Mouse (Mus musculus): ENCODE measurements around the gene Zfpm1. TPM values are rescaled to one million over a fixed set of nuclear protein-coding genes. Genes with fewer than 3 reads are reported as not detected.
A peak's percentile ranks its signal among the peaks of the same experiment; 100 is the strongest.

Gene Zfpm1
- polyA plus RNA-seq, 2 experiments: 2.1 to 10.4 TPM

GRCm38 (mm10) chr8:122252366-122252765, 29.6 kb upstream of the Zfpm1 start:
- no peak for TF ChIP-seq POLR2A (IDR thresholded peaks at IDR 0.05; ENCODE audit: borderline replicate concordance, extremely low read depth, insufficient read depth, insufficient read length)
- H3K36me3 ChIP-seq (ENCODE audit: control insufficient read depth, insufficient read depth, low read length): no peaks in the 10 kb centered on the region
- WGBS: 61% methylated on average over 5 of the region's 5 CpGs
- no peak overlapping the region for H3K4me2 ChIP-seq (replicated peaks; ENCODE audit: low read depth, low read length, severe bottlenecking)
- no peak overlapping the region for H3K27ac ChIP-seq (replicated peaks; ENCODE audit: low read depth, low read length)
- H3K4me1 ChIP-seq (ENCODE audit: control insufficient read depth, insufficient read depth, low read length): peaks cover 4% of the 10 kb centered on the region
- no peaks in the 10 kb centered on the region for H3K27me3 ChIP-seq (ENCODE audit: control insufficient read depth, insufficient read depth, low read length)
- ATAC-seq (ENCODE audit: low FRiP score, low read depth) (no peak), DNase-seq (ENCODE audit: low spot score) (no peak)
- H3K9ac ChIP-seq (ENCODE audit: low read depth, low read length, severe bottlenecking): no peak overlapping the region
- H3K9me3 ChIP-seq (ENCODE audit: control insufficient read depth, low read length): no peaks in the 10 kb centered on the region
- no peak overlapping the region for H3K4me3 ChIP-seq (replicated peaks; ENCODE audit: low read length)

GRCm38 (mm10) chr8:122259351-122259750, 22.6 kb upstream of the Zfpm1 start:
- Histone ChIP-seq H3K4me1 (ENCODE audit: control insufficient read depth, insufficient read depth, low read length) (no peaks in the 10 kb centered on the region), H3K4me2 (replicated peaks; ENCODE audit: low read depth, low read length, severe bottlenecking) (no peak overlapping the region), H3K9ac (ENCODE audit: low read depth, low read length, severe bottlenecking) (no peak overlapping the region), H3K9me3 (ENCODE audit: control insufficient read depth, low read length) (no peaks in the 10 kb centered on the region), H3K4me3 (replicated peaks; ENCODE audit: low read length) (no peak overlapping the region), H3K36me3 (ENCODE audit: control insufficient read depth, insufficient read depth, low read length) (peaks cover 3% of the 10 kb centered on the region; the same call in 1 of the 2 replicates), H3K27me3 (ENCODE audit: control insufficient read depth, insufficient read depth, low read length) (no peaks in the 10 kb centered on the region), H3K27ac (replicated peaks; ENCODE audit: low read depth, low read length) (no peak overlapping the region)
- WGBS: 67% methylated on average over 2 of the region's 2 CpGs
- no peak for TF ChIP-seq POLR2A (IDR thresholded peaks at IDR 0.05; ENCODE audit: borderline replicate concordance, extremely low read depth, insufficient read depth, insufficient read length)
- ATAC-seq (ENCODE audit: low FRiP score, low read depth) (peak; percentile 45; the same call in 1 of the 2 replicates), DNase-seq (ENCODE audit: low spot score) (peak; percentile 75)

GRCm38 (mm10) chr8:122260755-122261154, 21.2 kb upstream of the Zfpm1 start:
- Histone ChIP-seq H3K4me3 (replicated peaks; ENCODE audit: low read length) (no peak overlapping the region), H3K36me3 (ENCODE audit: control insufficient read depth, insufficient read depth, low read length) (peaks cover 7% of the 10 kb centered on the region; the same call in 1 of the 2 replicates), H3K9me3 (ENCODE audit: control insufficient read depth, low read length) (no peaks in the 10 kb centered on the region), H3K27ac (replicated peaks; ENCODE audit: low read depth, low read length) (no peak overlapping the region), H3K4me2 (replicated peaks; ENCODE audit: low read depth, low read length, severe bottlenecking) (no peak overlapping the region), H3K27me3 (ENCODE audit: control insufficient read depth, insufficient read depth, low read length) (no peaks in the 10 kb centered on the region), H3K9ac (ENCODE audit: low read depth, low read length, severe bottlenecking) (no peak overlapping the region), H3K4me1 (ENCODE audit: control insufficient read depth, insufficient read depth, low read length) (no peaks in the 10 kb centered on the region)
- TF ChIP-seq POLR2A (IDR thresholded peaks at IDR 0.05; ENCODE audit: borderline replicate concordance, extremely low read depth, insufficient read depth, insufficient read length): no peak
- ATAC-seq (ENCODE audit: low FRiP score, low read depth) (no peak), DNase-seq (ENCODE audit: low spot score) (no peak)
- WGBS: 58% methylated on average over 9 of the region's 9 CpGs

- Histone ChIP-seq H3K36me3 (ENCODE audit: control insufficient read depth, insufficient read depth, low read length) (peaks cover 9% of the 10 kb centered on the region; the same call in 1 of the 2 replicates), H3K4me2 (replicated peaks; ENCODE audit: low read depth, low read length, severe bottlenecking) (no peak overlapping the region), H3K4me1 (ENCODE audit: control insufficient read depth, insufficient read depth, low read length) (no peaks in the 10 kb centered on the region), H3K9me3 (ENCODE audit: control insufficient read depth, low read length) (no peaks in the 10 kb centered on the region), H3K4me3 (replicated peaks; ENCODE audit: low read length) (no peak overlapping the region), H3K9ac (ENCODE audit: low read depth, low read length, severe bottlenecking) (no peak overlapping the region), H3K27me3 (ENCODE audit: control insufficient read depth, insufficient read depth, low read length) (no peaks in the 10 kb centered on the region), H3K27ac (replicated peaks; ENCODE audit: low read depth, low read length) (no peak overlapping the region)
- ATAC-seq (ENCODE audit: low FRiP score, low read depth) (no peak), DNase-seq (ENCODE audit: low spot score) (no peak)
- WGBS: 58% methylated on average over 16 of the region's 16 CpGs
- TF ChIP-seq POLR2A (IDR thresholded peaks at IDR 0.05; ENCODE audit: borderline replicate concordance, extremely low read depth, insufficient read depth, insufficient read length): no peak
Observed at GRCm38 (mm10) chr8:122262835-122263234, 19.1 kb upstream of the Zfpm1 start.

- no peak overlapping the region for H3K9ac ChIP-seq (ENCODE audit: low read depth, low read length, severe bottlenecking)
- no peaks in the 10 kb centered on the region; the same call in 1 of the 2 replicates for H3K27me3 ChIP-seq (ENCODE audit: control insufficient read depth, insufficient read depth, low read length)
- H3K4me3 ChIP-seq (replicated peaks; ENCODE audit: low read length): no peak overlapping the region
- H3K9me3 ChIP-seq (ENCODE audit: control insufficient read depth, low read length): no peaks in the 10 kb centered on the region
- TF ChIP-seq POLR2A (IDR thresholded peaks at IDR 0.05; ENCODE audit: borderline replicate concordance, extremely low read depth, insufficient read depth, insufficient read length): no peak
- peaks cover 10% of the 10 kb centered on the region; the same call in 1 of the 2 replicates for H3K36me3 ChIP-seq (ENCODE audit: control insufficient read depth, insufficient read depth, low read length)
- no peak overlapping the region for H3K27ac ChIP-seq (replicated peaks; ENCODE audit: low read depth, low read length)
- no peak for DNase-seq (ENCODE audit: low spot score)
- peaks cover 6% of the 10 kb centered on the region for H3K4me1 ChIP-seq (ENCODE audit: control insufficient read depth, insufficient read depth, low read length)
- no peak overlapping the region for H3K4me2 ChIP-seq (replicated peaks; ENCODE audit: low read depth, low read length, severe bottlenecking)
- 53% methylated on average over 9 of the region's 9 CpGs for WGBS
- ATAC-seq (ENCODE audit: low FRiP score, low read depth): no peak
Observed at GRCm38 (mm10) chr8:122264243-122264642, 17.7 kb upstream of the Zfpm1 start.

GRCm38 (mm10) chr8:122265522-122265921, 16.4 kb upstream of the Zfpm1 start:
- Histone ChIP-seq H3K4me1 (ENCODE audit: control insufficient read depth, insufficient read depth, low read length) (peaks cover 7% of the 10 kb centered on the region), H3K36me3 (ENCODE audit: control insufficient read depth, insufficient read depth, low read length) (peaks cover 9% of the 10 kb centered on the region; the same call in 1 of the 2 replicates), H3K4me2 (replicated peaks; ENCODE audit: low read depth, low read length, severe bottlenecking) (no peak overlapping the region), H3K9ac (ENCODE audit: low read depth, low read length, severe bottlenecking) (no peak overlapping the region), H3K27me3 (ENCODE audit: control insufficient read depth, insufficient read depth, low read length) (peaks cover 6% of the 10 kb centered on the region; the same call in 1 of the 2 replicates), H3K9me3 (ENCODE audit: control insufficient read depth, low read length) (no peaks in the 10 kb centered on the region), H3K4me3 (replicated peaks; ENCODE audit: low read length) (no peak overlapping the region), H3K27ac (replicated peaks; ENCODE audit: low read depth, low read length) (no peak overlapping the region)
- DNase-seq (ENCODE audit: low spot score): no peak
- WGBS: 69% methylated on average over 8 of the region's 8 CpGs
- no peak for TF ChIP-seq POLR2A (IDR thresholded peaks at IDR 0.05; ENCODE audit: borderline replicate concordance, extremely low read depth, insufficient read depth, insufficient read length)
- ATAC-seq (ENCODE audit: low FRiP score, low read depth): no peak

Measured in limb, embryonic 14.5 days (tissue).